Mouse (Mus musculus) right cerebral cortex, postnatal 25 days (tissue): Measurements from ENCODE around the gene Phf23.

Experiments
- DNase-seq: peaks from one replicate; pipeline ENCODE4 v3.0.0; 2022

Phf23 gene

GRCm38 (mm10) chr11:69974907-69975306, 20.7 kb upstream of the Phf23 start:
- no peak for DNase-seq

- DNase-seq: no peak
Observed at GRCm38 (mm10) chr11:69976271-69976670, 19.3 kb upstream of the Phf23 start.

- no peak for DNase-seq
Observed at GRCm38 (mm10) chr11:69979827-69980195, 15.8 kb upstream of the Phf23 start.

- DNase-seq: peak; percentile 98
Observed at GRCm38 (mm10) chr11:69980196-69981140, 15.1 kb upstream of the Phf23 start.

- peak; percentile 46 for DNase-seq
Observed at GRCm38 (mm10) chr11:69981141-69981762, 14.3 kb upstream of the Phf23 start, which contains the start of gene Ctdnep1. Gene Ctdnep1 (plus strand): TSS chr11:69981156.

GRCm38 (mm10) chr11:69982225-69982624, 13.4 kb upstream of the Phf23 start, which contains the start of gene Elp5:
Gene Elp5 (minus strand): TSS chr11:69982517.
- no peak for DNase-seq

GRCm38 (mm10) chr11:69982877-69983276, 12.7 kb upstream of the Phf23 start:
- DNase-seq: no peak

- no peak for DNase-seq
Observed at GRCm38 (mm10) chr11:69983377-69983776, 12.2 kb upstream of the Phf23 start.

GRCm38 (mm10) chr11:69984431-69984830, 11.1 kb upstream of the Phf23 start:
- DNase-seq: no peak

- no peak for DNase-seq
Observed at GRCm38 (mm10) chr11:69989949-69990348, 5.6 kb upstream of the Phf23 start.

- DNase-seq: peak; percentile 95
Observed at GRCm38 (mm10) chr11:69990850-69991691, 4.5 kb upstream of the Phf23 start, which contains the start of gene Gabarap. Gene Gabarap (plus strand): TSS chr11:69991143.

- no peak for DNase-seq
Observed at GRCm38 (mm10) chr11:69991711-69992110, 3.9 kb upstream of the Phf23 start.

- DNase-seq: no peak
Observed at GRCm38 (mm10) chr11:69992396-69992795, 3.2 kb upstream of the Phf23 start.

- no peak for DNase-seq
Observed at GRCm38 (mm10) chr11:69992932-69993331, 2.6 kb upstream of the Phf23 start.

GRCm38 (mm10) chr11:69994401-69995090, 1.0 kb upstream of the Phf23 start:
- no peak for DNase-seq

GRCm38 (mm10) chr11:69996161-69997061, 834 bp downstream of the Phf23 start:
- DNase-seq: no peak

GRCm38 (mm10) chr11:69997070-69997509, 1.5 kb downstream of the Phf23 start:
- peak; percentile 72 for DNase-seq

- DNase-seq: no peak
Observed at GRCm38 (mm10) chr11:69998567-69999491, 3.3 kb downstream of the Phf23 start.

GRCm38 (mm10) chr11:69999666-70000065, 4.1 kb downstream of the Phf23 start:
- DNase-seq: no peak

- DNase-seq: peak; percentile 89
Observed at GRCm38 (mm10) chr11:70000396-70000898, 4.9 kb downstream of the Phf23 start, which contains the start of gene Dvl2. Gene Dvl2 (plus strand): TSS chr11:70000595.
